Mouse (Mus musculus) thymus, adult 2 months (tissue): ENCODE results near the gene Zxdc.

Experiments
- CTCF ChIP-seq: fragments of 200-500 bp; IDR thresholded peaks from 2 replicates; pipeline ENCODE4 v1.5.1; 2012; ENCODE audit warnings: mild to moderate bottlenecking, control low read depth, low read length, moderate library complexity, borderline replicate concordance; ENCODE audit not compliant: control insufficient read depth, poor library complexity, insufficient read depth; ENCODE audit errors: extremely low read depth
- POLR2A ChIP-seq: fragments of 200-500 bp; IDR thresholded peaks from 2 replicates; pipeline ENCODE4 v1.6.1; 2012; ENCODE audit warnings: mild to moderate bottlenecking, low read length, control low read depth, moderate library complexity; ENCODE audit not compliant: control insufficient read depth, poor library complexity, insufficient read depth; ENCODE audit errors: extremely low read depth

GRCm38 (mm10) chr6:90342343-90342742, 26.9 kb upstream of the Zxdc start:
- no peak for TF ChIP-seq POLR2A
- no peak for TF ChIP-seq CTCF
